Comparison of ENCODE assay signal across 8 mouse cellular contexts in the genomic region with DNA sequence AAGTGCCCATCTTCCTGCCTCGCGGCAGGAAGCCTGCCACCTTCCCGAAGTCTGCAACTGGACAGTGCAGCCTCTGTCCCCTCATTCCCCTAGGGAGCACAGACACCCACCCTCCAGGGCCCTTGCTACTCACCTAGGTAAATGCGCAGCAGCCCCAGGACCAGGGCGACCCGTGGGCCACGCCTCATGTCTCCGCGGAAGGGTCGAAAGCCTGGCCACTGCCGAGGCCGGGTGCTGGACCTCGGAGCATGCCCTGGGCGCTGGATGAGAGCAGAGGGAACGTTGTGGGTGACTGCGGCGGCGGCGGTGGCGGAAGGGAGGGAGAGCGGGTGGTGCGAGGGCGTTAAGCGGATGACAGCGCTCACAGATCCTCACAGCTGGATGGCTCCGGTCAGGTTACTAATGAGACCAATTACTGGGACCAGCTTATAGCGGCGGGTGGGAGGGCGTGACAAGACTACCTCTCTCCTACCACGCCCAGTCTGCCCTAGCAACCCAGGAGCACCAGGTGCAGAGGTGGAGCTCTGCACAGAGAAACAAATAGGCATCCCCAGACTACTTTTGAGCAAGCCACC. TPM values are rescaled to one million over a fixed set of nuclear protein-coding genes. Genes with fewer than 3 reads are reported as not detected.
DNase-seq lines count a peak whose midpoint lies in the region; ATAC-seq and TF ChIP-seq lines count a peak whose summit lies in the region.

TSS of gene Cdhr1 (minus strand) at position 392 of the 575 bp plus-strand sequence.

- DNase-seq in cerebellum, postnatal 14 days: peak; percentile 22 to 25
- DNase-seq in cerebellum, adult 9-11 months: no peak
- no peak for DNase-seq in intestine, embryonic 14.5 days (ENCODE audit: low spot score)
- peak; percentile 30 for DNase-seq in right cerebral cortex, postnatal 4 days
- no peak for DNase-seq in natural killer cell, adult 2 months (ENCODE audit: low spot score in 2 of 2)

- 0 out of 2 replicates have a peak, but pooled peaks cover 8% of the 10 kb centered on the region for H3K36me3 ChIP-seq in E14TG2a.4 (ENCODE audit: insufficient read depth, low read length)
- no peaks in the 10 kb centered on the region for H3K36me3 ChIP-seq in embryonic facial prominence, embryonic 12.5 days
- no peaks in the 10 kb centered on the region for H3K36me3 ChIP-seq in intestine, embryonic 14.5 days (ENCODE audit: control insufficient read depth, insufficient read depth, low read length)
- H3K36me3 ChIP-seq in liver, embryonic 15.5 days (replicated peaks): no peaks in the 10 kb centered on the region

- H3K4me3 ChIP-seq in E14TG2a.4 (replicated peaks; ENCODE audit: low read length): peak within 1 kb of the TSS; percentile 78
- peak within 1 kb of the TSS; percentile 30 for H3K4me3 ChIP-seq in embryonic facial prominence, embryonic 12.5 days
- H3K4me3 ChIP-seq in intestine, embryonic 14.5 days (ENCODE audit: low read depth, low read length): peak within 1 kb of the TSS; percentile 21
- H3K4me3 ChIP-seq in liver, embryonic 15.5 days (replicated peaks): no peak within 1 kb of the TSS

- TF ChIP-seq CTCF in E14TG2a.4 (conservative IDR thresholded peaks at IDR 0.05; ENCODE audit: low read length): no peak

- H3K27ac ChIP-seq in embryonic facial prominence, embryonic 12.5 days: no peak within 1 kb of the TSS
- H3K27ac ChIP-seq in intestine, embryonic 14.5 days (ENCODE audit: low read depth): no peak within 1 kb of the TSS
- no peak within 1 kb of the TSS for H3K27ac ChIP-seq in liver, embryonic 15.5 days (replicated peaks)

- WGBS in embryonic facial prominence, embryonic 12.5 days: under 1% methylated on average over 29 of the region's 30 CpGs
- WGBS in intestine, embryonic 14.5 days: 0% methylated on average over 30 of the region's 30 CpGs
- WGBS in liver, embryonic 15.5 days (ENCODE audit: insufficient replicate concordance): 2% methylated on average over 30 of the region's 30 CpGs

- H3K4me2 ChIP-seq in embryonic facial prominence, embryonic 12.5 days (replicated peaks): peak within 1 kb of the TSS; percentile 55
- H3K4me2 ChIP-seq in intestine, embryonic 14.5 days (ENCODE audit: low read length): peak within 1 kb of the TSS; percentile 49
- peak within 1 kb of the TSS; percentile 13; the same call in 1 of the 2 replicates for H3K4me2 ChIP-seq in liver, embryonic 15.5 days

- peak within 1 kb of the TSS; percentile 45; the same call in 1 of the 2 replicates for H3K9ac ChIP-seq in embryonic facial prominence, embryonic 12.5 days
- 0 out of 2 replicates have a peak within 1 kb of the TSS, but pooled peaks have one; percentile 16 for H3K9ac ChIP-seq in intestine, embryonic 14.5 days (ENCODE audit: low read length)
- H3K9ac ChIP-seq in liver, embryonic 15.5 days: no peak within 1 kb of the TSS

- no peaks in the 10 kb centered on the region for H3K9me3 ChIP-seq in E14TG2a.4 (ENCODE audit: low read length)
- no peaks in the 10 kb centered on the region for H3K9me3 ChIP-seq in embryonic facial prominence, embryonic 12.5 days
- H3K9me3 ChIP-seq in intestine, embryonic 14.5 days (ENCODE audit: control insufficient read depth, low read length): no peaks in the 10 kb centered on the region
- no peaks in the 10 kb centered on the region for H3K9me3 ChIP-seq in liver, embryonic 15.5 days (replicated peaks)

- H3K27me3 ChIP-seq in E14TG2a.4 (ENCODE audit: insufficient read depth, low read length): peaks cover 35% of the 10 kb centered on the region
- H3K27me3 ChIP-seq in embryonic facial prominence, embryonic 12.5 days: peaks cover 30% of the 10 kb centered on the region
- H3K27me3 ChIP-seq in intestine, embryonic 14.5 days (replicated peaks; ENCODE audit: control insufficient read depth, insufficient read depth, low read length): peaks cover 10% of the 10 kb centered on the region
- peaks cover 35% of the 10 kb centered on the region for H3K27me3 ChIP-seq in liver, embryonic 15.5 days

- H3K4me1 ChIP-seq in E14TG2a.4 (replicated peaks; ENCODE audit: low read depth, low read length): peaks cover 55% of the 10 kb centered on the region
- peaks cover 9% of the 10 kb centered on the region; the same call in 1 of the 2 replicates for H3K4me1 ChIP-seq in embryonic facial prominence, embryonic 12.5 days
- 0 out of 2 replicates have a peak, but pooled peaks cover 4% of the 10 kb centered on the region for H3K4me1 ChIP-seq in intestine, embryonic 14.5 days (replicated peaks; ENCODE audit: control insufficient read depth, insufficient read depth, low read length)
- no peaks in the 10 kb centered on the region for H3K4me1 ChIP-seq in liver, embryonic 15.5 days (replicated peaks)

- peak; percentile 70 for ATAC-seq in embryonic facial prominence, embryonic 12.5 days (ENCODE audit: insufficient number of reproducible peaks, insufficient read depth, low FRiP score, low TSS enrichment)
- ATAC-seq in intestine, embryonic 14.5 days (replicated peaks; ENCODE audit: low FRiP score, low TSS enrichment, low read depth): peak; percentile 60; the same call in 1 of the 2 replicates
- no peak for ATAC-seq in liver, embryonic 15.5 days (ENCODE audit: insufficient read depth)

RNA-seq across cellular contexts. Expression of gene Cdhr1, which starts in this region (rescaled TPM):
- 2.3 and 2.9 TPM in 2 replicates for polyA plus RNA-seq in embryonic facial prominence, embryonic 12.5 days (2016; fragmentation: Nextera tagmentation; extraction: Ambion mirVana)
- 0.24 and 0.47 TPM in 2 replicates for polyA plus RNA-seq in intestine, embryonic 14.5 days (2014; fragmentation: Nextera tagmentation; extraction: Ambion mirVana)
- polyA plus RNA-seq in liver, embryonic 15.5 days (2015; fragmentation: Nextera tagmentation; extraction: Ambion mirVana): not detected in 2 replicates

Comparison
In these comparisons a context has a peak if more than half of its experiments do, and no peak if none do; other contexts are left out.
1. DNase-seq: peak in cerebellum, postnatal 14 days (2 of 2) and right cerebral cortex, postnatal 4 days (single experiment); none in cerebellum, adult 9-11 months (single experiment), intestine, embryonic 14.5 days (single experiment) and natural killer cell, adult 2 months (0 of 2).
2. Peak in ATAC-seq, H3K4me3 ChIP-seq, H3K9ac ChIP-seq and H3K4me2 ChIP-seq in intestine, embryonic 14.5 days; RNA of the gene not detected or under 1 TPM.
3. Peak in every context shown above with its lines, with median percentiles within 50 percentile points of each other: H3K4me2 ChIP-seq.